Mouse (Mus musculus): ENCODE results near the gene Fbxl21. TPM values are rescaled to one million over a fixed set of nuclear protein-coding genes. Genes with fewer than 3 reads are reported as not detected.

Gene Fbxl21
- polyA plus RNA-seq, 1 experiment, result 0.20 TPM

- Histone ChIP-seq H3K27me3 (ENCODE audit: control insufficient read depth, insufficient read depth, insufficient read length) (peaks cover 11% of the 10 kb centered on the region), H3K79me2 (ENCODE audit: control insufficient read depth, insufficient read depth) (no peaks in the 10 kb centered on the region), H3ac (ENCODE audit: control insufficient read depth, insufficient read length) (no peak overlapping the region), H3K4me2 (ENCODE audit: low read depth) (no peak overlapping the region), H3K36me3 (ENCODE audit: control insufficient read depth, insufficient read depth) (no peaks in the 10 kb centered on the region), H3K4me3 (no peak overlapping the region)
- no peak for TF ChIP-seq CEBPB (IDR thresholded peaks at IDR 0.05; ENCODE audit: insufficient read depth, poor library complexity, severe bottlenecking)
- no peak for TF ChIP-seq POLR2A (IDR thresholded peaks at IDR 0.05; ENCODE audit: insufficient read length, low read depth)
Measured at GRCm38 (mm10) chr13:56509796-56510195, 12.5 kb upstream of the Fbxl21 start.

- no peak overlapping the region for H3K4me2 ChIP-seq (ENCODE audit: low read depth)
- TF ChIP-seq SRF (IDR thresholded peaks at IDR 0.05; ENCODE audit: control insufficient read depth, insufficient read length, low read depth) (no peak), POLR2AphosphoS2 (IDR thresholded peaks at IDR 0.05; ENCODE audit: insufficient read length, low read depth) (no peak), TCF3 (IDR thresholded peaks at IDR 0.05; ENCODE audit: insufficient read length, low read depth) (no peak), USF1 (IDR thresholded peaks at IDR 0.05; ENCODE audit: low read depth) (no peak)
- H3ac ChIP-seq (ENCODE audit: control insufficient read depth, insufficient read length), result no peak overlapping the region
- no peak overlapping the region for H3K4me3 ChIP-seq
- H3K79me2 ChIP-seq (ENCODE audit: control insufficient read depth, insufficient read depth), result no peaks in the 10 kb centered on the region
- H3K27me3 ChIP-seq (ENCODE audit: control insufficient read depth, insufficient read depth, insufficient read length), result peaks cover 5% of the 10 kb centered on the region
- H3K36me3 ChIP-seq (ENCODE audit: control insufficient read depth, insufficient read depth), result no peaks in the 10 kb centered on the region
Measured at GRCm38 (mm10) chr13:56513595-56513994, 8.7 kb upstream of the Fbxl21 start.

GRCm38 (mm10) chr13:56516311-56516710 lies 6.0 kb upstream of the Fbxl21 start:
- H3K36me3 ChIP-seq (ENCODE audit: control insufficient read depth, insufficient read depth), result no peaks in the 10 kb centered on the region
- H3K27me3 ChIP-seq (ENCODE audit: control insufficient read depth, insufficient read depth, insufficient read length), result peaks cover 5% of the 10 kb centered on the region
- no peak overlapping the region for H3ac ChIP-seq (ENCODE audit: control insufficient read depth, insufficient read length)
- TF ChIP-seq E2F4 (IDR thresholded peaks at IDR 0.05; ENCODE audit: insufficient read depth), result no peak
- no peak for TF ChIP-seq POLR2AphosphoS2 (IDR thresholded peaks at IDR 0.05; ENCODE audit: insufficient read length, low read depth)
- no peak for TF ChIP-seq CEBPB (IDR thresholded peaks at IDR 0.05; ENCODE audit: insufficient read depth, poor library complexity, severe bottlenecking)
- TF ChIP-seq MAX (IDR thresholded peaks at IDR 0.05; ENCODE audit: low read depth), result no peak
- no peak for TF ChIP-seq TCF12 (IDR thresholded peaks at IDR 0.05; ENCODE audit: insufficient read depth, poor library complexity, severe bottlenecking)
- TF ChIP-seq MYOG (IDR thresholded peaks at IDR 0.05; ENCODE audit: control insufficient read depth in 1 of 3, insufficient read depth in 1 of 3, insufficient read length in 2 of 3, low read depth in 2 of 3), result no peak
- TF ChIP-seq USF1 (IDR thresholded peaks at IDR 0.05; ENCODE audit: low read depth), result no peak
- TF ChIP-seq POLR2A (IDR thresholded peaks at IDR 0.05; ENCODE audit: insufficient read length, low read depth), result no peak
- TF ChIP-seq MYOD1 (IDR thresholded peaks at IDR 0.05; ENCODE audit: control insufficient read depth in 1 of 3, insufficient read length in 2 of 3, low read depth in 2 of 3), result no peak
- TF ChIP-seq TCF3 (IDR thresholded peaks at IDR 0.05; ENCODE audit: insufficient read length, low read depth), result no peak
- no peak for TF ChIP-seq REST (IDR thresholded peaks at IDR 0.05; ENCODE audit: insufficient read depth, insufficient read length)
- TF ChIP-seq SRF (IDR thresholded peaks at IDR 0.05; ENCODE audit: control insufficient read depth, insufficient read length, low read depth), result no peak
- H3K4me3 ChIP-seq, result no peak overlapping the region
- no peaks in the 10 kb centered on the region for H3K79me2 ChIP-seq (ENCODE audit: control insufficient read depth, insufficient read depth)
- no peak overlapping the region for H3K4me2 ChIP-seq (ENCODE audit: low read depth)

GRCm38 (mm10) chr13:56516816-56517215 lies 5.5 kb upstream of the Fbxl21 start:
- Histone ChIP-seq H3K4me3 (no peak overlapping the region), H3ac (ENCODE audit: control insufficient read depth, insufficient read length) (no peak overlapping the region), H3K4me2 (ENCODE audit: low read depth) (no peak overlapping the region), H3K27me3 (ENCODE audit: control insufficient read depth, insufficient read depth, insufficient read length) (peaks cover 5% of the 10 kb centered on the region), H3K36me3 (ENCODE audit: control insufficient read depth, insufficient read depth) (no peaks in the 10 kb centered on the region), H3K79me2 (ENCODE audit: control insufficient read depth, insufficient read depth) (no peaks in the 10 kb centered on the region)
- TF ChIP-seq TCF12 (IDR thresholded peaks at IDR 0.05; ENCODE audit: insufficient read depth, poor library complexity, severe bottlenecking) (no peak), MYOG (IDR thresholded peaks at IDR 0.05; ENCODE audit: control insufficient read depth in 1 of 3, insufficient read depth in 1 of 3, insufficient read length in 2 of 3, low read depth in 2 of 3) (no peak), TCF3 (IDR thresholded peaks at IDR 0.05; ENCODE audit: insufficient read length, low read depth) (no peak), E2F4 (IDR thresholded peaks at IDR 0.05; ENCODE audit: insufficient read depth) (no peak), USF1 (IDR thresholded peaks at IDR 0.05; ENCODE audit: low read depth) (no peak), CEBPB (IDR thresholded peaks at IDR 0.05; ENCODE audit: insufficient read depth, poor library complexity, severe bottlenecking) (no peak), POLR2AphosphoS2 (IDR thresholded peaks at IDR 0.05; ENCODE audit: insufficient read length, low read depth) (no peak)

GRCm38 (mm10) chr13:56522821-56523167 lies 522 bp downstream of the Fbxl21 start:
- H3K4me2 ChIP-seq (ENCODE audit: low read depth), result peak overlapping the region; percentile 92
- no peaks in the 10 kb centered on the region for H3K79me2 ChIP-seq (ENCODE audit: control insufficient read depth, insufficient read depth)
- H3K36me3 ChIP-seq (ENCODE audit: control insufficient read depth, insufficient read depth), result no peaks in the 10 kb centered on the region
- TF ChIP-seq MYOG (IDR thresholded peaks at IDR 0.05; ENCODE audit: control insufficient read depth in 1 of 3, insufficient read depth in 1 of 3, insufficient read length in 2 of 3, low read depth in 2 of 3), result no peak
- TF ChIP-seq POLR2AphosphoS2 (IDR thresholded peaks at IDR 0.05; ENCODE audit: insufficient read length, low read depth), result no peak
- no peak for TF ChIP-seq POLR2A (IDR thresholded peaks at IDR 0.05; ENCODE audit: insufficient read length, low read depth)
- TF ChIP-seq REST (IDR thresholded peaks at IDR 0.05; ENCODE audit: insufficient read depth, insufficient read length), result no peak
- TF ChIP-seq MYOD1 (IDR thresholded peaks at IDR 0.05; ENCODE audit: control insufficient read depth in 1 of 3, insufficient read length in 2 of 3, low read depth in 2 of 3), result no peak
- TF ChIP-seq E2F4 (IDR thresholded peaks at IDR 0.05; ENCODE audit: insufficient read depth), result no peak
- no peak for TF ChIP-seq CEBPB (IDR thresholded peaks at IDR 0.05; ENCODE audit: insufficient read depth, poor library complexity, severe bottlenecking)
- TF ChIP-seq SRF (IDR thresholded peaks at IDR 0.05; ENCODE audit: control insufficient read depth, insufficient read length, low read depth), result no peak
- TF ChIP-seq MAX (IDR thresholded peaks at IDR 0.05; ENCODE audit: low read depth), result no peak
- TF ChIP-seq TCF3 (IDR thresholded peaks at IDR 0.05; ENCODE audit: insufficient read length, low read depth), result no peak
- TF ChIP-seq TCF12 (IDR thresholded peaks at IDR 0.05; ENCODE audit: insufficient read depth, poor library complexity, severe bottlenecking), result no peak
- TF ChIP-seq USF1 (IDR thresholded peaks at IDR 0.05; ENCODE audit: low read depth), result no peak
- H3ac ChIP-seq (ENCODE audit: control insufficient read depth, insufficient read length), result no peak overlapping the region
- peaks cover 2% of the 10 kb centered on the region for H3K27me3 ChIP-seq (ENCODE audit: control insufficient read depth, insufficient read depth, insufficient read length)
- peak overlapping the region; percentile 19 for H3K4me3 ChIP-seq

Measured in myocyte (in vitro differentiated cells).